Mouse (Mus musculus) lung, postnatal 36 days (tissue): ENCODE data around the gene Olfr479.
"Not testable (repeated sequence)": the region's sequence is repeated elsewhere in the genome, so short reads cannot be mapped to it uniquely, and the experiment has no call there.

Source experiments
- DNase-seq: peaks from one replicate; pipeline ENCODE4 v3.0.0; 2022; ENCODE audit warnings: mixed read lengths

Gene Olfr479

DNA sequence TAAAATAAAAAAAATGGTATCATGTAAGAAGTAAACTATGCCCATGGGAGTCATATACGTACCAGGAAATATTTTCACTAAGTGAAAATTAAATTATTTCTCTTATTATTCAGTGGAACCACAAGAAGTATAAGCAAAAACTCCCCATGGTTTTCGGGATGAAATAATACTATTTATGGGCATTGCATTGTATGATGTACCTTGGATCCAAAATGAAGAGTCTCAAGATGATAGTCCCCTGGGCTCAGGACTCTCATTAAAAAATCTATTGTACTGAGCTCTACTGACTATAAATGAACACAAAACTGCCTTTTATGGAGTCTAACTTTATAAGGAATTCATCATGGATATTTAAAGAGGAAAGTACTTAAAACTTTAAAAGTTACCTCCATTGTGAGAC, at the start of gene Olfr479:
Olfr479 (plus strand) TSS at position 301 of the 400 bp plus-strand sequence.
- DNase-seq: no peak

DNA sequence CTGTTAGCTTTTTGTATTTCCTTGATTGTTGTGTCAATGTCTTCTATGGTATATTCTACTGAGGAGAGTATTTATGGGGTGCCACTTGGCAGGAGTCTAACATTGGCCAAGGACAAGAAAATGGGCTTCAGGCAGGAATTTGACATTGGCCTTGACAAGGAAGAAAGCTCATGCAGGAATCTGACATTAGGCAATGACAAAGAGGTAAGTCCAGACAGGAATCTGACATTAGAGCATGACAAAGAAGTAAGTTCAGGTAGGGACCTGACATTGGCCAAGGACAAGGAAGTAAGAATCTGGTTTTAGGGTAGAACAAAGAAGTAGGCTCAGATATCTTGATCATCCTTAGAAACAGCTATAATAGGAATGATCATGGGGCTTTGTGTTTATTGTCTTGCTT, 36.2 kb upstream of the Olfr479 start:
- DNase-seq: not testable (repeated sequence)

DNA sequence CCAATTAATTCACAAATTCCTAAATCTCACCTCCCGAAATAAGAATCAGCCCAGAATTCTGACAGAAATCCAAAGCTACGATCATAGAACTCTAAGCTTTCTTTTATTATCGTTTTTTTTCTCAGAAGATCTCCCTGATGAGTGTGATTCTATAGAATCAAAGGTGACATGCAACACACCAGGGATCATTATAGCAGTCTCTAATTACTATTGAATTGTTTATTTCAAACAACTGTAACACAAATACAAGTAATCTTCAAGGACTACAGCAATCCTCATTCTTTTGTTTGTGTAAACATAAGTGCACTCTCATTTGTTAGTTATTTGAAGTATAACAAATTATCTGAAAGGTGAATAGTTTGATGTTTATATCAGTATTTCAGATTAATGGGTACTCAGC, 16.6 kb upstream of the Olfr479 start, which contains the start of gene Olfr478:
Olfr478 (minus strand) TSS at position 101 of the 400 bp plus-strand sequence.
- no peak for DNase-seq

DNA sequence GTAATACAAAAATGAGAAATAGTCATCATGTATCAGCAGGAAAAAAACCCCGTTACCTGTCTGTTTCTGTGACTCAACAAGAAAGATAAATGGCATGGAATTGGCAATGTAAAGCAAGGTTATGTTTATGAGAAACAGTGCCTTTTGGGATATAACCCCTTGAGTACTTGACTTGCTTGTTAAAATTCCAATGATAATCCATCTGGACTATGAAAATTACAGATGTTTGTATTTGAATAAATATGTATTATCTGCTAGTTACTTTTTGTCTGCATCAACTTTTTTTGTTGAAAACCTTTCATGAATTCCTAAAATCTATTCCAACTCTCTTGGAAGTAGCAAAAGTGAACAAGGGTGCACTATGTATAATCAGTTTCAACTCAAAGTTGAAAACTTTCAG, 16.8 kb downstream of the Olfr479 start, which contains the start of gene Olfr480:
Olfr480 (minus strand) TSS at position 101 of the 400 bp plus-strand sequence.
- DNase-seq: no peak

DNA sequence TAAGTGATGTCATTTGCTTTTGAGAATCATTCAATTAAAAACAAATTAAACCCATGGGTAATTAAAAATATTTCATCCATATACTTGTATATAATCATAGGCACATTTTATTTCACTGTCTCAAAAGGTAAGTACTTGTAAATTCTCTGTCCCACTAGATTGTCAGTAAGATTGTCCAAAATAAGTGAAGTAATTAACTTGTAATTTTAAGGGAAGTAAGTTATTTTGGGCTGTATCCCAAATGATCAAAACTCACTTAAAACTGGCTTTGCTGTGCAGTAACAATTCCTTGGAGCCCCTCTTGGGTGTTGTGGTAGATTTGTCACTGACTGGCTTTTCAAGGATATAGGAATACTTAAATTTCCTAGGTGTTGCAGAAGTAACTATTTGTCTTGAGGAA, 29.1 kb downstream of the Olfr479 start, which contains the start of gene Olfr481:
Olfr481 (plus strand) TSS at position 301 of the 400 bp plus-strand sequence.
- no peak for DNase-seq

DNA sequence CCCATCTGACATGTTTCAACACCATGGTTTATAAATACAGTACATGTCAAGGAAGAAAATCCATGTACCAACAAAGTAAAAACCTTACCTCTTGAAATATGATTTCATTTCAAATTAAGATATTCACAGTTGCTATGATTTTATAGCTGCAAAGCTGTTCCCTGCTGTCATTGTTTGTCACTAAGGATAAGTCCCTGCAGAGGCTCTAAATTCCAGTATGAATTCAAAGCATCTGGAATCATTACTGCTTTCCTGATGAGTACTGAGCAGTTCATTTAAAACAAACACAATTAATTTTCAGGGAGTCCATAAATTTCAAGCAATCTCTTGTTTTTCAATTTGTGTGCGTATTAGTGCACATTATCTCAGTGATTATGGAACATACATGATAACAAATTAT, 47.0 kb downstream of the Olfr479 start, which contains the start of gene Olfr482:
Olfr482 (minus strand) TSS at position 101 of the 400 bp plus-strand sequence.
- no peak for DNase-seq

DNA sequence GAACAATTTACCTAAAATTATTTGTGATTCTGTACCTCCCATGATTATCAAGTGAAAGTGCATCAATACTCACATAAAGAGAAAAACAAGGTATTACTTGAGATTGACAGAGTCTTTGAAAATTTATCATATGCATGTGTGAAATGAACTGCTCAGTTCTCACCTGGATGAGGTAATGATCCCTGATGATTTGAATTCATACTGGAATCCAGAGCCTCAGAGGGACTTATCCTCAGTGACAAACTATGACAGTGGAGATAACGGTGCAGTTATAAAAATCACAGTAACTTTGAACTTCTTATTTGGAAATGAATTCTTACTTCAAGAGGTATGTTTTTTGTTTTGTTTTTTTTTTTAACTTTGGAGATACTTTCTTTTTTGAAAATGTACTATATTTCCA, 50.1 kb downstream of the Olfr479 start, which contains the start of gene Olfr483:
Olfr483 (plus strand) TSS at position 301 of the 400 bp plus-strand sequence.
- no peak for DNase-seq
